Mouse (Mus musculus) B cell, adult 2 months (primary cell): Measurements from ENCODE around the gene Timp3.

Experiments
- DNase-seq, 2 experiments: peaks; one replicate each; pipeline ENCODE4 v3.0.0; 2022

Timp3 gene

GRCm38 (mm10) chr10:86300293-86301116 is at the start of gene Timp3:
Timp3 (plus strand) TSS chr10:86300372.
- no peak for DNase-seq

- DNase-seq, result no peak
These were observed 44.0 kb upstream of the Timp3 start for GRCm38 (mm10) chr10:86256221-86256620.

GRCm38 (mm10) chr10:86257045-86257444 is 43.1 kb upstream of the Timp3 start:
- DNase-seq, result no peak

GRCm38 (mm10) chr10:86258046-86258445 is 42.1 kb upstream of the Timp3 start:
- DNase-seq, result no peak

- no peak for DNase-seq
These were observed 41.2 kb upstream of the Timp3 start for GRCm38 (mm10) chr10:86258992-86259391.

- DNase-seq, result no peak
These were observed 38.4 kb upstream of the Timp3 start for GRCm38 (mm10) chr10:86261725-86262124.

- no peak for DNase-seq
These were observed 35.6 kb upstream of the Timp3 start for GRCm38 (mm10) chr10:86264618-86265017.

GRCm38 (mm10) chr10:86270254-86270653 is 29.9 kb upstream of the Timp3 start:
- no peak for DNase-seq

- no peak for DNase-seq
These were observed 27.3 kb upstream of the Timp3 start for GRCm38 (mm10) chr10:86272826-86273225.

- DNase-seq, result no peak
These were observed 26.6 kb upstream of the Timp3 start for GRCm38 (mm10) chr10:86273410-86274191.

- DNase-seq, result no peak
These were observed 24.6 kb upstream of the Timp3 start for GRCm38 (mm10) chr10:86275585-86275984.

- no peak for DNase-seq
These were observed 22.8 kb upstream of the Timp3 start for GRCm38 (mm10) chr10:86277327-86277726.

- DNase-seq, result no peak
These were observed 21.7 kb upstream of the Timp3 start for GRCm38 (mm10) chr10:86278481-86278880.

GRCm38 (mm10) chr10:86279579-86280168 is 20.5 kb upstream of the Timp3 start:
- DNase-seq, result no peak

GRCm38 (mm10) chr10:86281238-86281637 is 18.9 kb upstream of the Timp3 start:
- DNase-seq, result no peak

- no peak for DNase-seq
These were observed 13.7 kb upstream of the Timp3 start for GRCm38 (mm10) chr10:86286508-86286907.

- DNase-seq, result no peak
These were observed 9.9 kb upstream of the Timp3 start for GRCm38 (mm10) chr10:86290109-86290771.

GRCm38 (mm10) chr10:86293880-86294279 is 6.3 kb upstream of the Timp3 start:
- DNase-seq, result no peak

GRCm38 (mm10) chr10:86294599-86295365 is 5.4 kb upstream of the Timp3 start:
- DNase-seq, result no peak

GRCm38 (mm10) chr10:86295454-86296098 is 4.6 kb upstream of the Timp3 start:
- DNase-seq, result no peak

GRCm38 (mm10) chr10:86296111-86296510 is 4.1 kb upstream of the Timp3 start:
- peak; percentile 49 to 50 for DNase-seq

- no peak for DNase-seq
These were observed 2.9 kb upstream of the Timp3 start for GRCm38 (mm10) chr10:86297307-86297706.
